Mouse (Mus musculus) embryo, embryonic 11.5 days (tissue): Measurements from ENCODE around the gene Szt2.

Source experiments
- DNase-seq: peaks from one replicate; pipeline ENCODE4 v3.0.0-alpha.2; 2012; ENCODE audit warnings: low read depth, low spot score

The Szt2 gene

GRCm38 (mm10) chr4:118409142-118409900, at the start of gene Szt2, which contains the start of gene Med8:
TSS of gene Szt2 (minus strand) at chr4:118409273.
TSS of gene Med8 (plus strand) at chr4:118409337.
- DNase-seq, result peak; percentile 80

- DNase-seq, result no peak
These were observed 48.4 kb upstream of the Szt2 start, which contains the start of gene Mpl for GRCm38 (mm10) chr4:118457345-118457975. TSS of gene Mpl (minus strand) at chr4:118457513.

DNA sequence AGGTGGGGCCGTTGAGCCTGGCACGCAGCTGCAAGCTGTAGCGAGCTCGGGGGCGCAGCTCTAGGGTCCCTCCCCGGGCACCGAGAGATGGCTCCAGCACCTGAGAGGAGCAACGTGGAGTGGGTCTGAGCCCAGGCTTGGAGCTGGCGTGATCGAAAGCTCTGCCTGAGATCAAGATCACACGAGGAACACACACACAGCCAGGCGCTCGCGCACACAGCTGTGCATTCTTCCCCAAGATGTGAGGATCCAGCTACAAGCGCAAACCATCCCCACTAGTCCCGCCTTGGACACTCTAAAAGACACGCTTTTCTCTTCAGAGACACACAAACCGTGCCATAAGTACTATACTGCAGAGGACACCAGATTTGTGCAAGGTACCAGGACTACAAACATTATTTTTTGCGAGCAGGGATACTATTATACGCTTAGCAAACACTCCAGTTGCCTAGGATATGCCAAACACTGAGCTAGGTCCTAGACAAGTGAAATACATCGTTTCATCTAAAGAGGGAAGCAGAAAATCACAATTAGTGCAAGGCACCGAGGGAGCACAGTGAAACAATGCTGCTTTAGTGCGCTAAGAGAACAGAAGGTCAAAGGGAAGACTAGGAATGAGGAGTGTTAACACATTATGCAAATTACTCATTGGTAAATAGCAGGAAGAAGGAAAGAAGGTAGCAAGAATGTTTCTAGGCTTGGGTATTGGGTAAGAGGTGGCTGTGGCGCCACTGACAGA, 37.5 kb upstream of the Szt2 start:
- no peak for DNase-seq

DNA sequence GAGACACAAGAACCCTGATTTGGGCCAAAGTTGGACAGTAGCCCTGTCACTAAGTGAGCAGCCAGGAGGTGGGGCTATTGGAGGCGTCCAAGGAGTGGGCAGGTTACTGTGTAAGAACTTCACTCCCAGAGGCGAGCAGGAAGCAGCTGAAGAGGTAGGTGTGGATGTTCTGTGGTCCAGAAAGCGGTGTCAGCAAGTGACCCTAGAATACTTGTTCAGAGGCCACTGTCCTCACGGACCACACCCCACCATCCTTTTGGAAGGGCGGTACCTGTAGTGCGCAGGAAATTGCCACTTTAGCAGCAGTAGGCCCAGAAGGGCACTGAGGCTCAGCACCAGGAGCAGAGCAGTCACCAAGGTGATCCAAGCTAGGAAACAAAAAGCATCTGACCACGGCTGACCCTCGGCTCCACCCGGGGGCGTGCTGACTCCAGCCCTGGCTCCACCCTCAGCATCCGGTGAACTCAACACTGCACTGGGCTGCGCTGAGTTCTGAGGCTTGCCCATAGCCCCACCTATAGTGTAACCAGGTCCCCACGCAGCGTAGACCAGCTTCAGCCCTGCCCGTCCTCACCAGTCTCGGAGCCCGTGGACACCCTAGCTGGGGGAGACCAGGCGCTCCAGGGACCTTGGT, 36.8 kb upstream of the Szt2 start:
- no peak for DNase-seq

DNA sequence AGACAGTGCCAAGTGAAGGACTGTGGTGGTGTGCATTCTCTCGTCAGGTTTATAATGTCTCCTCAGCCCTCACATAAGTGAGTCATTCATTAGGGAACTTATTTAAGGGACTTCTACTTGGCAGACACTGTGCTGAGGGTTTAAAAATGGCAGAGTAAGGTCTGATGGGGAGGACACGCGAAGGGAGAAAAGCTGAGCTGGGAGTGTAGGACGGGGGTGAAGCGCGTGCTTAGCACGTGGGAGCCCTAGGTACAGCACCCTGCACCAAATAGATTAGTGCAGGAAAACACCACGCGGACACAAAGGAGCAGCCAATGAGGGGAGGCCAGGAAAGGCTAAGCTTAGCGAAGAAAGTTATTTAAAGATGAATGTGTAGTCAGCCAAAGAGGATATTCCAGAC, 36.0 kb upstream of the Szt2 start:
- DNase-seq, result no peak

DNA sequence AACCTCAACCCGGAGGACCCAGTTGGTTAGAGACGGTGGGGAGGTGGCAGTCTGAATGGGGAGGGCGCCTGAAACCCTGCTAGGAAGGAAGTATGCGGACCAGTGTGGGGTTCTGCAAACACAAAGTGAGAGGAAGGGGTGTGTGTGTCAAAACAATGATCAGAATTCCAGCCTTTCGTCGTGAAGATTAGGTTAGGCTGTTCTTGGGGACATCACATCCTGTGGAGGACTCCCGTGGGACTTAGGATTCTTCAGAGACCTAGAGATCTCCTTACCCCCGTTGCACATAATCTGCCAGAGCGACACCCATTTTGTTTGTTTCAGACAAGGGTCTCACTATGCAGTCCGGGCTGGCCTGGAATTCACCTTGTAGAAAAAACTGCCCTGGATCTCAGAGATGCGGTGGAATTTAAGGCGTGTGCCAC, 28.8 kb upstream of the Szt2 start:
- DNase-seq, result no peak

GRCm38 (mm10) chr4:118436820-118437603, 27.9 kb upstream of the Szt2 start, which contains the start of gene Cdc20:
TSS of gene Cdc20 (minus strand) at chr4:118437352.
- peak; percentile 92 for DNase-seq

DNA sequence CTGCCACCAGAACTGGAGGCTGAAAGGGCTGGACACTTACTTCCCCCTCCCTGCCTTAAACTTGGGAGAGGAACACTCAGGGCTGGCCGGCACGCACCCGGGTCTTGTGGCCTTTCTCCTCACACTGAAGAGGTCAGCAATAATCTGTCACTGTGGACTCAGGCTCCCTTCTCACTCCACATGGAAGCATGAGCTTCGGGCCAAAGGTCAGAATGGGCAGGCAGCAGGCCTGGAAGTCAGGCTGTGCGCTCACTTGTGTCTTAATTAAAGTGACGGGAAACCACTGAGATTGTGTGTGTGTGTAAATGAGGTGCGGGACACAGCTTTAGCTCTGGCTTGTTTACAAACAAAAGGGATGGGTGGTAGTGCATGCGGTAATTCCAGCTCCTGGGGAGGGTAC, 23.3 kb upstream of the Szt2 start:
- no peak for DNase-seq

DNA sequence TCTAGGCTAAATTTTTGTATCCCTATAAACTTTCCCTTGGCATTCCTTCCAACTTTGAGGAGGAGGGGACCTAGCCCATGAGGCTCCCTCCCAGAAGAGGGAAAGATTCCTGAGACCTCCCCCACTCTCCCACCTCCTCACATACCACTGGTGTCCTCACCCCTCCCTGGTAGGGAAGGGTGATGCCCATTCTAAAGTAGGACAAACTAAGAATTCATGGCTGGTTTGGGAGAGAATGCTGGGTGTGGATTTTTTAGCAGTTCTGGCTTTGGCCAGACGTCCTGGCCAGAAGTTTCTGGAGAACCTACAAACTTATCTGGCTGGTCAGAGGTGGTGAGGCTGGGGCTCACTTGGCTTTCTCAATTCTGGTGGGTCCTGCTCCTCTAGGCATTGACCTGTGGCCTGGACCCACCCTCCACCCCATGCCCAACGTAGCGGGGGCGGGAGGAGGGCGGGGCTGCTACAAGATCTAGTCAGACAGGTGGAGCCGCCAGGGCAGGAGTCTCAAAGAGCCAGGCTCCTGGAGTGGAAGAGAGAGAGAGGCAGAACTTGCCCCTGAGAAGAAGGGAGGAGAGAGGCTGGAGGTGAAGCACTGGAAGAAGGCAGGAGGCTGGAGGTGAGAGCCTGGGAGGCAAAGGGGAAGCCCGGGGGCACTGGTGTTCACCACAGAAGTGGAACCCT, 20.3 kb upstream of the Szt2 start:
- no peak for DNase-seq

DNA sequence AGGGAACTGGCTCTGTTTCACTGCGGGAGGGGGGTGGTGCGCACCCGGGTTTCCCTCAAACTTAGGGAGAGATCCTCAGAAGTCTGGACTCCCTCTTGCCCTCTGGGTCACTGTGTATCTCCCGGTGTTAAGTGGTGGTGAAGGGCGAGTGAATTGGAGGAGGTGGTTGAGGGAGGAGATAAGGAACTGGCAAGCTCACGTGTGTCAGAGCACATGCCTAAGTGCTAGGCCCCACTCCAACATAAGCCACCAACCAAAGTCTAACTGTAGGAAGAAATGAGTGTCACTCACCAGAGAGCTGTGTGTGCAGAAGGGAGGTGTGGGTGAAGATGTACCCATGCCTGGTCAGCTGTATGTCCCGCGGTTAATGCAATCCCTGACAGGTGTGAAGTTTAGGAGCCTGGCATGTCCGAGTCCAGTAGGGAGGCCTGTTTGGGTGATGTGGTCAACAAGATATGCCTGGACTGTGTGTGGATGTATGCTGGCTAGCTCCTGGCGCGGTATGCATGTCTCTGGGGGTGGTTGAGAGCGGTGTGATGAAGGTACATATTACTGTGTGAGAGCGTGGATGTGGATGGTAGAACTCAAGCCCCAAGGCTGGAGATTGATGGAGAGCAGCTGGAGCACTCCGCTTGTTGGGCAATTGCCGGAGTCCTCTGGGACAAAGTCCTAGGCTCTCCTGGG, 19.6 kb upstream of the Szt2 start:
- no peak for DNase-seq

- peak; percentile 77 for DNase-seq
These were observed 18.8 kb upstream of the Szt2 start, which contains the start of gene Elovl1 for GRCm38 (mm10) chr4:118427768-118428451. TSS of gene Elovl1 (plus strand) at chr4:118428093.

- DNase-seq, result no peak
These were observed 18.3 kb upstream of the Szt2 start for GRCm38 (mm10) chr4:118427415-118427767.

- DNase-seq, result no peak
These were observed 16.3 kb upstream of the Szt2 start for GRCm38 (mm10) chr4:118425374-118425773.

DNA sequence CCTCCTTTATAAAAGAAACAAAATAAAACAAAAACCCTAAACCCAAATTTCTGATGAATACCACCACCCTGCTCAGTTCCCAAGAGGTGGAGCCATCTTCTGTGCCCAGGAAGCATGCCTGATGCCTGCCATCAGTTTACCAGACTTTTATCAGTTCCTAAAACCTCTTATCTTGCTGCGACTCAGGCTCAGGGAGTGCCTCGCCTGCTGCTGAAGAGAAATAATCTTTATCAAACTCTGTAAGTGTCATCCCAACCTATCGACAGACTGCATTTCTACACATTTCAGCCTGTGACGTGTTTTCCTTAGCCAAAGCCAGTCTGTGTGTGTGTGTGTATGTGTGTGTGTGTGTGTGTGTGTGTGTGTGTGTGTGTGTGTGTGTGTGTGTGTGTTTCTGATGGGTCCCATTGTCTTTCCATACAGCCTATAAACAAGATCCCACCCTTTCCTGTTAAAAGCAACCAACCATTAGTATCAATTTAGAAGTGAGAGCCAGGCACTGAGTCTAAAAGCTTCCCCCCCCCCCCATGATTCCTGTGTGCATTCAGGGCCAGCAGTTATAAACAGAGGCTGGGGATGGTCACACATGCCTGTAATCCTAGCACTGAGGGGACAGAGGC, 15.6 kb upstream of the Szt2 start:
- DNase-seq, result no peak

DNA sequence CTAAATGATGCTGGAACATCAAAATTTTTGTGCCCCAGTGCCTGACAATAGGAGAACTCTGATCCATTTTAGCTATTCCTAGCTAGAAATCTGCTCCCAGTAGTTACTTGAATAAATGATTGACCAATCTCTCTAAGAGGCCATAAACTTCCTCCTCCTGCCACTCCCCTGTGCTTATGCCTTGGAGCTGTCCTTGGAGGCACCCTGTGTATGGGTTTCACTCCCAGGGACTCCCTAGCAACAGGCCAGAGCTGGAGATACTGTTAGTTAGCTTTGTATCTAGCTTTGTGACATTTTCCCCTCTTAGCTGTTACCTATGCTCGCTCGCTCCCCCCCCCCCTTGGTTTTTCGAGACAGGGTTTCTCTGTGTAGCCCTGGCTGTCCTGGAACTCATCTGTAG, 12.3 kb upstream of the Szt2 start:
- DNase-seq, result no peak

DNA sequence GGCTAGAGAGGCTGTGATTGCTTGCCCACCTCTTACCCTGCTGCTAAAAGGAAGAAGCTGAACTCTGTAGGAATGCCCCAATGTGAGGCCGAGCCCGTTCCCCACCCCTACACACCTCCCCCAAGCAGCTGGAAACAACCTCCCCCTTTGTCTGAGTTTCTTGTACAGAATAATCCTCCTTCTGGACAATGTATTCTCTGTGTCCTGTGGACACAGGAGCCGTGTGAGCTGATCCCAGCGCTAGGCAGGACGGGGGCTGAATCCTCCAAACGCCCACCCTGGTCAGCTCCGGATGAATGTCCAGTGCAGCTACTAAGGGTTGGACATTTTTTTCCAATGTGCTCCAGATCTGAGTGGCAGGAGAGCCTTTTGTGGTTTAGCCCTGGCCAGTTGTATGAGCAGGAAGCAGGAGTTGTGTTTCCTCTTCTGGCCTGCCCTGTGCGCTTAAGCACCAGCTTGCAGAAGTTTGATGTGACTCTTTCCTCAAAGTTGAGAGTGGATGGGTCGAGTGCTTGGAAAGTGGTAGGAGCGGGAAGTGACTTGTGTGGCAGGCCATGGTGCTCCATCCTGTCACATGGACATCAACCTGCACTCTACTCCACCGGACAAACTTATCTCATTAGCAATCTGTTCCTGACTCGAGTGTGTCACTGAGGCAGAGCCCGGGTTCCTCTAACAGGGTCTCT, 8.2 kb upstream of the Szt2 start:
- no peak for DNase-seq

DNA sequence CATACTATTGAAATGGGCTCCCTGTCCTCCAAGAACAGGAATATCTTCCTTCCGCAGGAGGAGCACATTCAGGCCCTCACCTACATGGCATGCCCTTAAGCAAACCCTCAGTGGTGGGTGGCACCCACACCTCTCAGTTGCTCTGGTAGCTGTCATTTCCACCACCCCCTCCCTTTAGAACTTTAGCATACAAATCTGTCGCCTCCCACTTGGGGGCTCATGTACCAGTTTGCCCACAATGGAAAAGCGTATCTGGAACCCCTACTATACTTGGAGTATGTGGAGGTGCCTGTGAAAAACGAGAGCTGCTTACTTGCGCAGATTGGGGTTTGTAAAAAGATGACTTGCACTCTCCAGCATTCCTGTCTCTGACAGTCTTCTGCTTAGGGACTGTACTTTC, 7.3 kb upstream of the Szt2 start:
- DNase-seq, result no peak

DNA sequence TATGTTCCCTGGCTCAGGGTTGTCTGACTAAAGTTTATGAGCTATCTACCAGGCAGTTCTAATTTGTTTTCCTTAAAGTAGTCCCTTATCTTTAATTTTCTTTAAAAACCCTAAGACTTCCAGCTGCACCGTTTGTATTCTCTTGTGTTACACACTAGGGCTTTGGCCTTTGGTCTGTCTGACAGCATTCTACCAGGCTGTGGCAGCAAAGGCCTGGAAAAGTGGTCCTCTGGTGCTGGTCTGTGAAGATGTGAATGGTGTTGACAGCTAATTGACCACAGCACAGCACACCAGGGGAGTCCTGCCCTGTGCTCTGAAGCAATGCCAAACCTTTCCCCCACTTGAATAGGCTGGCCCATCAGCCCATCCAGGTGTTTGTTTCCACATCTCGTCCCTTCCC, 6.7 kb upstream of the Szt2 start:
- no peak for DNase-seq
